Mouse (Mus musculus) midbrain, embryonic 14.5 days (tissue): ENCODE data around the gene Olfr1164. TPM values are rescaled to one million over a fixed set of nuclear protein-coding genes. Genes with fewer than 3 reads are reported as not detected.

ENCODE experiments used
- ATAC-seq: fragments of 200-750 bp; cut with Nextera tagmentation; 2 replicates; pipeline ENCODE4 v1.8.0; 2017; ENCODE audit warnings: moderate number of reproducible peaks, moderate library complexity; ENCODE audit not compliant: low FRiP score, low TSS enrichment
- DNase-seq: peaks from one replicate; pipeline ENCODE4 v3.0.0-alpha.2; 2015
- H3K27ac ChIP-seq: fragments of 300-500 bp; sonication (generic); replicated peaks from 2 replicates; pipeline ENCODE4 v1.5.1; 2014; ENCODE audit warnings: mild to moderate bottlenecking, low read depth, low read length, moderate library complexity
- H3K27me3 ChIP-seq: fragments of 300-500 bp; sonication (generic); 2 replicates; pipeline ENCODE4 v1.6.1; 2014; ENCODE audit warnings: low read length, control low read depth, mixed read lengths; ENCODE audit not compliant: control insufficient read depth, insufficient read depth
- H3K36me3 ChIP-seq: fragments of 300-500 bp; sonication (generic); 2 replicates; pipeline ENCODE4 v1.6.1; 2014; ENCODE audit warnings: low read length, control low read depth; ENCODE audit not compliant: control insufficient read depth, insufficient read depth
- H3K4me1 ChIP-seq: fragments of 300-500 bp; sonication (generic); 2 replicates; pipeline ENCODE4 v1.6.1; 2014; ENCODE audit warnings: mild to moderate bottlenecking, antibody characterized with exemption, low read length, control low read depth; ENCODE audit not compliant: control insufficient read depth, insufficient read depth
- H3K4me2 ChIP-seq: fragments of 300-500 bp; sonication (generic); 2 replicates; pipeline ENCODE4 v1.6.1; 2014; ENCODE audit warnings: mild to moderate bottlenecking, low read length, moderate library complexity
- H3K4me3 ChIP-seq: fragments of 300-500 bp; sonication (generic); replicated peaks from 2 replicates; pipeline ENCODE4 v1.5.1; 2014; ENCODE audit warnings: low read depth, low read length
- H3K9ac ChIP-seq: fragments of 300-500 bp; sonication (generic); replicated peaks from 2 replicates; pipeline ENCODE4 v1.6.1; 2014; ENCODE audit warnings: mild to moderate bottlenecking, low read length, moderate library complexity
- H3K9me3 ChIP-seq: fragments of 300-500 bp; sonication (generic); 2 replicates; pipeline ENCODE4 v1.6.1; 2016; ENCODE audit warnings: low read length, control low read depth, mixed read lengths; ENCODE audit not compliant: control insufficient read depth
- WGBS: fragments of 180-500 bp; shearing (Covaris S2); extraction: QIAGEN DNeasy Blood & Tissue Kit; methylation state at CpG from one replicate; pipeline ENCODE4 v1.1.7; 2014; 5-methylcytosine and 5-hydroxymethylcytosine counted together
- polyA plus RNA-seq: library from polyadenylated mRNA; unstranded; fragments of >200 nt; fragmentation: Nextera tagmentation; extraction: Ambion mirVana; gene quantifications from 2 replicates; pipeline ENCODE4 v1.2.1, GENCODE M21; 2014

Gene Olfr1164
- not detected in 2 replicates for polyA plus RNA-seq

- WGBS, result 79% methylated on average over 4 of the region's 4 CpGs
- Histone ChIP-seq H3K27me3 (no peaks in the 10 kb centered on the region), H3K4me3 (no peak within 1 kb of the TSS), H3K4me1 (no peaks in the 10 kb centered on the region), H3K27ac (no peak within 1 kb of the TSS), H3K36me3 (no peaks in the 10 kb centered on the region), H3K9me3 (no peaks in the 10 kb centered on the region), H3K4me2 (no peak within 1 kb of the TSS), H3K9ac (no peak within 1 kb of the TSS)
- DNase-seq, result no peak
- ATAC-seq, result no peak
Measured at GRCm38 (mm10) chr2:88093866-88094265, at the start of gene Olfr1164. Gene Olfr1164 (minus strand): TSS chr2:88093966.

- no peak within 1 kb of the TSS for H3K4me3 ChIP-seq
- DNase-seq (no peak), ATAC-seq (no peak)
- no peaks in the 10 kb centered on the region for H3K9me3 ChIP-seq
- H3K36me3 ChIP-seq, result no peaks in the 10 kb centered on the region
- 90% methylated on average over 1 of the region's 1 CpGs for WGBS
- no peaks in the 10 kb centered on the region for H3K4me1 ChIP-seq
- H3K9ac ChIP-seq, result no peak within 1 kb of the TSS
- H3K27me3 ChIP-seq, result no peaks in the 10 kb centered on the region
- no peak within 1 kb of the TSS for H3K27ac ChIP-seq
- no peak within 1 kb of the TSS for H3K4me2 ChIP-seq
Measured at GRCm38 (mm10) chr2:88128172-88128571, 34.4 kb upstream of the Olfr1164 start, which contains the start of gene Olfr1166. Gene Olfr1166 (minus strand): TSS chr2:88128272.

- no peaks in the 10 kb centered on the region for H3K27me3 ChIP-seq
- no peak for ATAC-seq
- H3K9me3 ChIP-seq, result no peaks in the 10 kb centered on the region
Measured at GRCm38 (mm10) chr2:88071730-88072129, 22.0 kb downstream of the Olfr1164 start, which contains the start of gene Olfr1163. Gene Olfr1163 (minus strand): TSS chr2:88071830.

GRCm38 (mm10) chr2:88063587-88063986 is 30.2 kb downstream of the Olfr1164 start:
- Histone ChIP-seq H3K9ac (no peak overlapping the region), H3K4me1 (no peaks in the 10 kb centered on the region), H3K9me3 (no peaks in the 10 kb centered on the region), H3K4me3 (no peak overlapping the region), H3K27me3 (no peaks in the 10 kb centered on the region), H3K36me3 (no peaks in the 10 kb centered on the region), H3K27ac (no peak overlapping the region), H3K4me2 (no peak overlapping the region)
- 90% methylated on average over 2 of the region's 2 CpGs for WGBS
- no peak for ATAC-seq
- DNase-seq, result no peak

More at GRCm38 (mm10) chr2:88071730-88072129, 22.0 kb downstream of the Olfr1164 start, which contains the start of gene Olfr1163:
- Histone ChIP-seq H3K36me3 (no peaks in the 10 kb centered on the region), H3K4me3 (no peak within 1 kb of the TSS), H3K9ac (no peak within 1 kb of the TSS), H3K4me1 (no peaks in the 10 kb centered on the region), H3K27ac (no peak within 1 kb of the TSS), H3K4me2 (no peak within 1 kb of the TSS)
- DNase-seq, result no peak

- H3K27me3 ChIP-seq, result no peaks in the 10 kb centered on the region
- no peak within 1 kb of the TSS for H3K4me3 ChIP-seq
- H3K36me3 ChIP-seq, result no peaks in the 10 kb centered on the region
- WGBS, result 91% methylated on average over 1 of the region's 1 CpGs
- H3K27ac ChIP-seq, result no peak within 1 kb of the TSS
- no peak for ATAC-seq
- no peaks in the 10 kb centered on the region for H3K4me1 ChIP-seq
- H3K9ac ChIP-seq, result no peak within 1 kb of the TSS
- H3K9me3 ChIP-seq, result no peaks in the 10 kb centered on the region
- DNase-seq, result no peak
- H3K4me2 ChIP-seq, result no peak within 1 kb of the TSS
Measured at GRCm38 (mm10) chr2:88051029-88051428, 42.7 kb downstream of the Olfr1164 start, which contains the start of gene Olfr1162. Gene Olfr1162 (minus strand): TSS chr2:88051129.

Other genes with a start within 250 kb of the Olfr1164 start
- gene Olfr1150-ps1, start 250.0 kb downstream of the Olfr1164 start, polyA plus RNA-seq, result not detected in 2 replicates
- not detected in 2 replicates for gene Olfr1151, start 238.1 kb downstream of the Olfr1164 start, polyA plus RNA-seq
- not detected in 2 replicates for gene Olfr1152, start 227.5 kb downstream of the Olfr1164 start, polyA plus RNA-seq
- gene Olfr1153, start 199.0 kb downstream of the Olfr1164 start, polyA plus RNA-seq, result not detected in 2 replicates
- not detected in 2 replicates for gene Olfr1154, start 188.8 kb downstream of the Olfr1164 start, polyA plus RNA-seq
- gene Olfr1155, start 148.8 kb downstream of the Olfr1164 start, polyA plus RNA-seq, result not detected in 2 replicates
- gene Olfr1156, start 140.9 kb downstream of the Olfr1164 start, polyA plus RNA-seq, result not detected in 2 replicates
- gene Olfr1157, start 125.7 kb downstream of the Olfr1164 start, polyA plus RNA-seq, result not detected in 2 replicates
- not detected in 2 replicates for gene Olfr74, start 119.3 kb downstream of the Olfr1164 start, polyA plus RNA-seq
- gene Olfr1158, start 103.9 kb downstream of the Olfr1164 start, polyA plus RNA-seq, result not detected in 2 replicates
- gene Olfr1160, start 85.7 kb downstream of the Olfr1164 start, polyA plus RNA-seq, result not detected in 2 replicates
- gene Olfr1161, start 71.2 kb downstream of the Olfr1164 start, polyA plus RNA-seq, result not detected in 2 replicates
- gene Olfr73, start 56.3 kb downstream of the Olfr1164 start, polyA plus RNA-seq, result not detected in 2 replicates
- not detected in 2 replicates for gene Olfr1162, start 42.8 kb downstream of the Olfr1164 start, polyA plus RNA-seq
- not detected in 2 replicates for gene Olfr1163, start 22.1 kb downstream of the Olfr1164 start, polyA plus RNA-seq
- gene Olfr1166, start 34.3 kb upstream of the Olfr1164 start, polyA plus RNA-seq, result not detected in 2 replicates
- gene Olfr1167, start 61.2 kb upstream of the Olfr1164 start, polyA plus RNA-seq, result not detected in 2 replicates
- gene Olfr1168, start 87.9 kb upstream of the Olfr1164 start, polyA plus RNA-seq, result not detected in 2 replicates
- gene Olfr1170, start 134.4 kb upstream of the Olfr1164 start, polyA plus RNA-seq, result not detected in 2 replicates
- not detected in 2 replicates for gene Olfr1173, start 185.9 kb upstream of the Olfr1164 start, polyA plus RNA-seq
- gene Olfr1174-ps, start 221.2 kb upstream of the Olfr1164 start, polyA plus RNA-seq, result not detected in 2 replicates
- not detected in 2 replicates for gene Olfr1175-ps, start 233.2 kb upstream of the Olfr1164 start, polyA plus RNA-seq
- gene Olfr1176, start 242.8 kb upstream of the Olfr1164 start, polyA plus RNA-seq, result not detected in 2 replicates